Mouse (Mus musculus): ENCODE measurements around the gene Upf3a.
"Not testable (repeated sequence)": the region's sequence is repeated elsewhere in the genome, so short reads cannot be mapped to it uniquely, and the experiment has no call there.

Gene Upf3a

DNA sequence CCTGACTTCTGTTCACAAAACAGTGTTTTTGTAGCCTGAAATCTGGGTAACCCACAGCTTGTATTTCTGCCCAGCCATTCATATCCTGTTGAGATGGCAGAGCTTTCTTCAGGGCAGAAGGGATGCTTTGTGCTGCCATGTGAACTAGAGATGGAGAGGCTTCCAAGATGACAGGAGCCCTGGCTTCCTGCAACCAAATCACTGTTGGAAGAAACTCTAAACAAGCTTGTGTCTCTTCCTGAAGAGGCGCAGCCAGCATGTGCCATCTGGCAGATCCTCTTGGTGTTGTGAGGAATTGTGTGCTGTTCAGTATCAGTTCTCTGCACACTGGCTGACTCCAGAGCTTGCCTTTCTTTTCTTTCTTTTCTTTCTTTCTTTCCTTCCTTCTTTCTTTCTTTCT is 57.9 kb downstream of the Upf3a start:
- in situ Hi-C loops (cut with MboI): not testable (repeated sequence)

Data from mature B cell (primary cell).